Mouse (Mus musculus): ENCODE measurements at regions not wholly inside any gene's neighbourhood (a gene's known extent, or its start where the extent isn't known, plus 50 kb on each side); places are given as distances from the start of the nearest gene placed in this dataset.
"Not testable (repeated sequence)": the region's sequence is repeated elsewhere in the genome, so short reads cannot be mapped to it uniquely, and the experiment has no call there.

GRCm38 (mm10) chr14:116586742-116587141, 338.4 kb upstream of the Gpc6 start:
- no peak for DNase-seq (ENCODE audit: low read depth, low spot score)

- DNase-seq (ENCODE audit: low read depth, low spot score) = no peak
These were observed 335.6 kb upstream of the Gpc6 start for GRCm38 (mm10) chr14:116589529-116589928.

- DNase-seq (ENCODE audit: low read depth, low spot score) = no peak
These were observed 335.0 kb upstream of the Gpc6 start for GRCm38 (mm10) chr14:116590111-116590510.

- no peak for DNase-seq (ENCODE audit: low read depth, low spot score)
These were observed 317.0 kb upstream of the Gpc6 start for GRCm38 (mm10) chr14:116608130-116608529.

GRCm38 (mm10) chr14:116611210-116611609, 313.9 kb upstream of the Gpc6 start:
- no peak for DNase-seq (ENCODE audit: low read depth, low spot score)

- DNase-seq (ENCODE audit: low read depth, low spot score) = no peak
These were observed 292.9 kb upstream of the Gpc6 start for GRCm38 (mm10) chr14:116632181-116632580.

GRCm38 (mm10) chr14:116642091-116642490, 283.0 kb upstream of the Gpc6 start:
- DNase-seq (ENCODE audit: low read depth, low spot score) = no peak

- DNase-seq (ENCODE audit: low read depth, low spot score) = no peak
These were observed 273.2 kb upstream of the Gpc6 start for GRCm38 (mm10) chr14:116651897-116652296.

- no peak for DNase-seq (ENCODE audit: low read depth, low spot score)
These were observed 241.2 kb upstream of the Gpc6 start for GRCm38 (mm10) chr14:116683909-116684308.

- no peak for DNase-seq (ENCODE audit: low read depth, low spot score)
These were observed 227.4 kb upstream of the Gpc6 start for GRCm38 (mm10) chr14:116697675-116698074.

GRCm38 (mm10) chr14:116698437-116698836, 226.7 kb upstream of the Gpc6 start:
- no peak for DNase-seq (ENCODE audit: low read depth, low spot score)

- not testable (repeated sequence) for DNase-seq (ENCODE audit: low read depth, low spot score)
These were observed 190.5 kb upstream of the Gpc6 start for GRCm38 (mm10) chr14:116734596-116734995.

- DNase-seq (ENCODE audit: low read depth, low spot score) = no peak
These were observed 170.5 kb upstream of the Gpc6 start for GRCm38 (mm10) chr14:116754438-116755157.

- DNase-seq (ENCODE audit: low read depth, low spot score) = no peak
These were observed 163.7 kb upstream of the Gpc6 start for GRCm38 (mm10) chr14:116761429-116761828.

GRCm38 (mm10) chr14:116771120-116771519, 154.0 kb upstream of the Gpc6 start:
- DNase-seq (ENCODE audit: low read depth, low spot score) = no peak

- DNase-seq (ENCODE audit: low read depth, low spot score) = no peak
These were observed 153.4 kb upstream of the Gpc6 start for GRCm38 (mm10) chr14:116771671-116772070.

- no peak for DNase-seq (ENCODE audit: low read depth, low spot score)
These were observed 145.5 kb upstream of the Gpc6 start for GRCm38 (mm10) chr14:116779661-116780060.

GRCm38 (mm10) chr14:116783840-116784239, 141.3 kb upstream of the Gpc6 start:
- DNase-seq (ENCODE audit: low read depth, low spot score) = no peak

- no peak for DNase-seq (ENCODE audit: low read depth, low spot score)
These were observed 118.6 kb upstream of the Gpc6 start for GRCm38 (mm10) chr14:116806504-116806903.

GRCm38 (mm10) chr14:116808581-116808980, 116.5 kb upstream of the Gpc6 start:
- DNase-seq (ENCODE audit: low read depth, low spot score) = no peak

- DNase-seq (ENCODE audit: low read depth, low spot score) = no peak
These were observed 114.3 kb upstream of the Gpc6 start for GRCm38 (mm10) chr14:116810661-116811345.

- peak; percentile 2 for DNase-seq (ENCODE audit: low read depth, low spot score)
These were observed 87.9 kb upstream of the Gpc6 start for GRCm38 (mm10) chr14:116837235-116837634.

- peak; percentile 48 for DNase-seq (ENCODE audit: low read depth, low spot score)
These were observed 55.7 kb upstream of the Gpc6 start for GRCm38 (mm10) chr14:116869437-116869836.

Measured in mesoderm, embryonic 11.5 days (tissue).